Mouse (Mus musculus) layer of hippocampus, adult 2 months (tissue): Measurements from ENCODE around the gene Ace2. TPM values are rescaled to one million over a fixed set of nuclear protein-coding genes. Genes with fewer than 3 reads are reported as not detected.

Source experiments
- DNase-seq, 2 experiments: peaks; one replicate each; pipeline ENCODE4 v3.0.0; 2022; ENCODE audit warnings: low spot score in 2 of 2
- H3K27ac ChIP-seq: fragments of 200-600 bp; 2 replicates; pipeline ENCODE4 v1.8.1; 2022
- H3K4me3 ChIP-seq: fragments of 200-600 bp; 2 replicates; pipeline ENCODE4 v1.8.1; 2022; ENCODE audit warnings: mild to moderate bottlenecking
- CTCF ChIP-seq: fragments of 200-600 bp; conservative IDR thresholded peaks from 2 replicates; pipeline ENCODE4 v1.8.1; 2022; ENCODE audit warnings: antibody characterized with exemption, mild to moderate bottlenecking, moderate library complexity
- total RNA-seq, 2 experiments: library from RNA; stranded (reverse); gene quantifications; 2 replicates each; pipeline ENCODE4 v1.2.3; 2021

Gene Ace2
- total RNA-seq, 2 experiments from 2014 or later, result 0.91 to 1.4 TPM

- no peak overlapping the region for H3K27ac ChIP-seq
- DNase-seq, result no peak
- H3K4me3 ChIP-seq, result no peak overlapping the region
- TF ChIP-seq CTCF, result no peak
Observed at GRCm38 (mm10) chrX:164145463-164146250, 6.5 kb downstream of the Ace2 start.

- DNase-seq, result no peak
- H3K27ac ChIP-seq, result no peak overlapping the region
- no peak overlapping the region for H3K4me3 ChIP-seq
- TF ChIP-seq CTCF, result no peak
Observed at GRCm38 (mm10) chrX:164152703-164153102, 13.6 kb downstream of the Ace2 start.

GRCm38 (mm10) chrX:164153606-164154005, 14.5 kb downstream of the Ace2 start:
- H3K27ac ChIP-seq, result no peak overlapping the region
- no peak overlapping the region for H3K4me3 ChIP-seq
- TF ChIP-seq CTCF, result no peak
- DNase-seq, result no peak

GRCm38 (mm10) chrX:164154594-164154993, 15.5 kb downstream of the Ace2 start:
- Histone ChIP-seq H3K27ac (no peak overlapping the region), H3K4me3 (no peak overlapping the region)
- no peak for DNase-seq
- no peak for TF ChIP-seq CTCF

- Histone ChIP-seq H3K27ac (no peak overlapping the region), H3K4me3 (no peak overlapping the region)
- DNase-seq, result no peak
- no peak for TF ChIP-seq CTCF
Observed at GRCm38 (mm10) chrX:164164681-164165080, 25.5 kb downstream of the Ace2 start.

- DNase-seq, result no peak
- Histone ChIP-seq H3K27ac (no peak overlapping the region), H3K4me3 (no peak overlapping the region)
- TF ChIP-seq CTCF, result no peak
Observed at GRCm38 (mm10) chrX:164171034-164171433, 31.9 kb downstream of the Ace2 start.

GRCm38 (mm10) chrX:164173880-164174279, 34.7 kb downstream of the Ace2 start:
- no peak for TF ChIP-seq CTCF
- Histone ChIP-seq H3K4me3 (no peak overlapping the region), H3K27ac (no peak overlapping the region)

GRCm38 (mm10) chrX:164175311-164175710, 36.2 kb downstream of the Ace2 start:
- Histone ChIP-seq H3K4me3 (no peak overlapping the region), H3K27ac (no peak overlapping the region)
- no peak for TF ChIP-seq CTCF

More at GRCm38 (mm10) chrX:164173880-164174279, 34.7 kb downstream of the Ace2 start:
- no peak for DNase-seq

GRCm38 (mm10) chrX:164175780-164176179, 36.6 kb downstream of the Ace2 start:
- Histone ChIP-seq H3K27ac (no peak overlapping the region), H3K4me3 (no peak overlapping the region)
- peak in 1 of 2 experiments; percentile 0 for DNase-seq
- TF ChIP-seq CTCF, result no peak

More at GRCm38 (mm10) chrX:164175311-164175710, 36.2 kb downstream of the Ace2 start:
- no peak for DNase-seq

GRCm38 (mm10) chrX:164178856-164179255, 39.7 kb downstream of the Ace2 start:
- no peak overlapping the region for H3K4me3 ChIP-seq
- DNase-seq, result no peak
- no peak overlapping the region for H3K27ac ChIP-seq
- TF ChIP-seq CTCF, result no peak

GRCm38 (mm10) chrX:164179746-164180145, 40.6 kb downstream of the Ace2 start:
- DNase-seq, result peak; percentile 57 to 60
- H3K27ac ChIP-seq, result no peak overlapping the region
- TF ChIP-seq CTCF, result peak; percentile 84
- H3K4me3 ChIP-seq, result no peak overlapping the region

GRCm38 (mm10) chrX:164183844-164184243, 44.7 kb downstream of the Ace2 start:
- peak; percentile 80 for TF ChIP-seq CTCF
- Histone ChIP-seq H3K4me3 (no peak overlapping the region), H3K27ac (no peak overlapping the region)
- DNase-seq, result peak; percentile 17 to 55

GRCm38 (mm10) chrX:164189880-164190279, 50.7 kb downstream of the Ace2 start:
- no peak overlapping the region for H3K4me3 ChIP-seq
- no peak for TF ChIP-seq CTCF
- no peak for DNase-seq
- H3K27ac ChIP-seq, result no peak overlapping the region

- TF ChIP-seq CTCF, result no peak
- DNase-seq, result no peak
- Histone ChIP-seq H3K27ac (no peak overlapping the region), H3K4me3 (no peak overlapping the region)
Observed at GRCm38 (mm10) chrX:164197679-164198078, 58.5 kb downstream of the Ace2 start.
